Mouse (Mus musculus): ENCODE results near the gene Dhdh. TPM values are rescaled to one million over a fixed set of nuclear protein-coding genes. Genes with fewer than 3 reads are reported as not detected.
"Not testable (repeated sequence)": the region's sequence is repeated elsewhere in the genome, so short reads cannot be mapped to it uniquely, and the experiment has no call there.

Gene Dhdh
- polyA plus RNA-seq, 1 experiment from 2014 or later, result 4.5 TPM

GRCm38 (mm10) chr7:45467090-45467670 is 21.4 kb downstream of the Dhdh start:
- H3K27me3 ChIP-seq, result no peaks in the 10 kb centered on the region
- no peaks in the 10 kb centered on the region for H3K9me3 ChIP-seq
- no peak overlapping the region; the same call in 1 of the 2 replicates for H3K27ac ChIP-seq
- H3K9ac ChIP-seq, result peak overlapping the region; percentile 54; the same call in 1 of the 2 replicates
- H3K4me1 ChIP-seq, result peaks cover 17% of the 10 kb centered on the region
- peak; percentile 2; the same call in 1 of the 2 replicates for ATAC-seq (ENCODE audit: insufficient number of reproducible peaks, insufficient read depth, low FRiP score, low TSS enrichment, low read depth)
- 27% methylated on average over 7 of the region's 7 CpGs for WGBS
- peaks cover 32% of the 10 kb centered on the region for H3K36me3 ChIP-seq
- H3K4me2 ChIP-seq, result peak overlapping the region; percentile 94
- H3K4me3 ChIP-seq, result peak overlapping the region; percentile 91

GRCm38 (mm10) chr7:45466283-45467089 is 22.1 kb downstream of the Dhdh start, which contains the start of gene Bax:
Gene Bax (minus strand): TSS chr7:45466898.
- Histone ChIP-seq H3K9ac (peak within 1 kb of the TSS; percentile 91), H3K9me3 (no peaks in the 10 kb centered on the region), H3K27ac (peak within 1 kb of the TSS; percentile 28; the same call in 1 of the 2 replicates), H3K36me3 (peaks cover 37% of the 10 kb centered on the region), H3K4me3 (peak within 1 kb of the TSS; percentile 91), H3K4me1 (peaks cover 21% of the 10 kb centered on the region), H3K4me2 (peak within 1 kb of the TSS; percentile 94), H3K27me3 (no peaks in the 10 kb centered on the region)
- 0% methylated on average over 58 of the region's 58 CpGs for WGBS
- ATAC-seq (ENCODE audit: insufficient number of reproducible peaks, insufficient read depth, low FRiP score, low TSS enrichment, low read depth), result peak; percentile 71

- no peak overlapping the region for H3K27ac ChIP-seq
- ATAC-seq (ENCODE audit: insufficient number of reproducible peaks, insufficient read depth, low FRiP score, low TSS enrichment, low read depth), result no peak
- no peaks in the 10 kb centered on the region for H3K9me3 ChIP-seq
- H3K4me3 ChIP-seq, result peak overlapping the region; percentile 91
- H3K27me3 ChIP-seq, result no peaks in the 10 kb centered on the region
- WGBS, result 82% methylated on average over 9 of the region's 9 CpGs
- peak overlapping the region; percentile 91 for H3K9ac ChIP-seq
- peak overlapping the region; percentile 94 for H3K4me2 ChIP-seq
- peaks cover 37% of the 10 kb centered on the region for H3K36me3 ChIP-seq
- H3K4me1 ChIP-seq, result peaks cover 28% of the 10 kb centered on the region
Measured at GRCm38 (mm10) chr7:45465549-45465948, 23.1 kb downstream of the Dhdh start.

- WGBS, result 95% methylated on average over 12 of the region's 12 CpGs
- H3K4me1 ChIP-seq, result peaks cover 33% of the 10 kb centered on the region
- peak overlapping the region; percentile 91; the same call in 1 of the 2 replicates for H3K4me3 ChIP-seq
- H3K4me2 ChIP-seq, result peak overlapping the region; percentile 94; the same call in 1 of the 2 replicates
- no peak overlapping the region for H3K9ac ChIP-seq
- ATAC-seq (ENCODE audit: insufficient number of reproducible peaks, insufficient read depth, low FRiP score, low TSS enrichment, low read depth), result no peak
- H3K9me3 ChIP-seq, result no peaks in the 10 kb centered on the region
- no peak overlapping the region for H3K27ac ChIP-seq
- peaks cover 37% of the 10 kb centered on the region for H3K36me3 ChIP-seq
- H3K27me3 ChIP-seq, result no peaks in the 10 kb centered on the region
Measured at GRCm38 (mm10) chr7:45465112-45465511, 23.5 kb downstream of the Dhdh start.

- no peak overlapping the region for H3K4me2 ChIP-seq
- no peak overlapping the region for H3K27ac ChIP-seq
- no peak for ATAC-seq (ENCODE audit: insufficient number of reproducible peaks, insufficient read depth, low FRiP score, low TSS enrichment, low read depth)
- H3K36me3 ChIP-seq, result peaks cover 37% of the 10 kb centered on the region
- no peak overlapping the region for H3K4me3 ChIP-seq
- no peaks in the 10 kb centered on the region for H3K27me3 ChIP-seq
- WGBS, result 94% methylated on average over 7 of the region's 7 CpGs
- no peaks in the 10 kb centered on the region for H3K9me3 ChIP-seq
- H3K4me1 ChIP-seq, result peaks cover 34% of the 10 kb centered on the region
- H3K9ac ChIP-seq, result no peak overlapping the region
Measured at GRCm38 (mm10) chr7:45463987-45464778, 24.4 kb downstream of the Dhdh start.

GRCm38 (mm10) chr7:45462868-45463267 is 25.7 kb downstream of the Dhdh start:
- peaks cover 44% of the 10 kb centered on the region for H3K36me3 ChIP-seq
- H3K27me3 ChIP-seq; H3K9ac ChIP-seq; ATAC-seq (ENCODE audit: insufficient number of reproducible peaks, insufficient read depth, low FRiP score, low TSS enrichment, low read depth); H3K9me3 ChIP-seq; H3K27ac ChIP-seq; H3K4me3 ChIP-seq; H3K4me2 ChIP-seq: not testable (repeated sequence)
- peaks cover 41% of the 10 kb centered on the region for H3K4me1 ChIP-seq
- 78% methylated on average over 4 of the region's 4 CpGs for WGBS

GRCm38 (mm10) chr7:45462325-45462724 is 26.3 kb downstream of the Dhdh start:
- WGBS, result 81% methylated on average over 4 of the region's 4 CpGs
- Histone ChIP-seq H3K4me2 (no peak overlapping the region), H3K9ac (no peak overlapping the region), H3K9me3 (no peaks in the 10 kb centered on the region), H3K27ac (no peak overlapping the region), H3K4me1 (peaks cover 46% of the 10 kb centered on the region), H3K27me3 (no peaks in the 10 kb centered on the region), H3K36me3 (peaks cover 49% of the 10 kb centered on the region), H3K4me3 (no peak overlapping the region)
- ATAC-seq (ENCODE audit: insufficient number of reproducible peaks, insufficient read depth, low FRiP score, low TSS enrichment, low read depth), result no peak

GRCm38 (mm10) chr7:45461781-45462180 is 26.8 kb downstream of the Dhdh start:
- H3K4me3 ChIP-seq, result no peak overlapping the region
- peaks cover 52% of the 10 kb centered on the region for H3K4me1 ChIP-seq
- H3K4me2 ChIP-seq, result no peak overlapping the region
- peak overlapping the region; percentile 29; the same call in 1 of the 2 replicates for H3K27ac ChIP-seq
- no peak overlapping the region for H3K9ac ChIP-seq
- no peak for ATAC-seq (ENCODE audit: insufficient number of reproducible peaks, insufficient read depth, low FRiP score, low TSS enrichment, low read depth)
- H3K36me3 ChIP-seq, result peaks cover 55% of the 10 kb centered on the region
- H3K9me3 ChIP-seq, result no peaks in the 10 kb centered on the region
- no peaks in the 10 kb centered on the region for H3K27me3 ChIP-seq
- 89% methylated on average over 4 of the region's 4 CpGs for WGBS

GRCm38 (mm10) chr7:45461326-45461725 is 27.3 kb downstream of the Dhdh start:
- peak overlapping the region; percentile 96 for H3K27ac ChIP-seq
- H3K36me3 ChIP-seq, result peaks cover 58% of the 10 kb centered on the region
- peaks cover 53% of the 10 kb centered on the region for H3K4me1 ChIP-seq
- no peaks in the 10 kb centered on the region for H3K9me3 ChIP-seq
- no peak overlapping the region for H3K4me3 ChIP-seq
- H3K9ac ChIP-seq, result no peak overlapping the region
- WGBS, result 44% methylated on average over 5 of the region's 5 CpGs
- no peak for ATAC-seq (ENCODE audit: insufficient number of reproducible peaks, insufficient read depth, low FRiP score, low TSS enrichment, low read depth)
- no peak overlapping the region for H3K4me2 ChIP-seq
- H3K27me3 ChIP-seq, result no peaks in the 10 kb centered on the region

- 25% methylated on average over 13 of the region's 13 CpGs for WGBS
- no peaks in the 10 kb centered on the region for H3K27me3 ChIP-seq
- H3K4me3 ChIP-seq, result peak overlapping the region; percentile 80
- peak overlapping the region; percentile 52 for H3K9ac ChIP-seq
- H3K27ac ChIP-seq, result peak overlapping the region; percentile 96
- H3K4me1 ChIP-seq, result peaks cover 52% of the 10 kb centered on the region
- peak overlapping the region; percentile 62 for H3K4me2 ChIP-seq
- 0 out of 2 replicates have a peak, but pooled peaks have one; percentile 12 for ATAC-seq (ENCODE audit: insufficient number of reproducible peaks, insufficient read depth, low FRiP score, low TSS enrichment, low read depth)
- peaks cover 62% of the 10 kb centered on the region for H3K36me3 ChIP-seq
- H3K9me3 ChIP-seq, result no peaks in the 10 kb centered on the region
Measured at GRCm38 (mm10) chr7:45460860-45461314, 27.7 kb downstream of the Dhdh start.

- H3K36me3 ChIP-seq, result peaks cover 65% of the 10 kb centered on the region
- peaks cover 47% of the 10 kb centered on the region for H3K4me1 ChIP-seq
- no peaks in the 10 kb centered on the region for H3K9me3 ChIP-seq
- peak overlapping the region; percentile 80 for H3K4me3 ChIP-seq
- WGBS, result 76% methylated on average over 7 of the region's 7 CpGs
- no peaks in the 10 kb centered on the region for H3K27me3 ChIP-seq
- no peak for ATAC-seq (ENCODE audit: insufficient number of reproducible peaks, insufficient read depth, low FRiP score, low TSS enrichment, low read depth)
- H3K27ac ChIP-seq, result peak overlapping the region; percentile 96
- peak overlapping the region; percentile 52 for H3K9ac ChIP-seq
- H3K4me2 ChIP-seq, result peak overlapping the region; percentile 62
Measured at GRCm38 (mm10) chr7:45460377-45460776, 28.2 kb downstream of the Dhdh start.

Data from embryonic facial prominence, embryonic 13.5 days (tissue).